Mouse (Mus musculus): ENCODE data around the gene Hoxa11. TPM values are rescaled to one million over a fixed set of nuclear protein-coding genes. Genes with fewer than 3 reads are reported as not detected.

Gene Hoxa11
- total and polyA plus RNA-seq, 2 experiments: not detected

- WGBS: 3% methylated on average over 37 of the region's 37 CpGs
- H3K36me3 ChIP-seq (ENCODE audit: control insufficient read depth, insufficient read depth, low read length): no peaks in the 10 kb centered on the region
- no peaks in the 10 kb centered on the region for H3K4me1 ChIP-seq (ENCODE audit: control insufficient read depth, insufficient read depth, low read length)
- no peak overlapping the region for H3K9ac ChIP-seq (ENCODE audit: low read depth, low read length)
- H3K27ac ChIP-seq (replicated peaks; ENCODE audit: insufficient read depth, low read depth, low read length): no peak overlapping the region
- no peak overlapping the region for H3K4me3 ChIP-seq (ENCODE audit: insufficient read depth, low read depth, low read length)
- no peak for DNase-seq (ENCODE audit: extremely low read depth, low read depth, low spot score)
- H3K79me2 ChIP-seq (ENCODE audit: control insufficient read depth, insufficient read depth, low read length): no peaks in the 10 kb centered on the region
- H3K27me3 ChIP-seq (ENCODE audit: control insufficient read depth, insufficient read depth, low read length): peaks cover 46% of the 10 kb centered on the region
- peak; percentile 84 for TF ChIP-seq CTCF (IDR thresholded peaks at IDR 0.05; ENCODE audit: low read depth, low read length)
- no peak for TF ChIP-seq POLR2A (IDR thresholded peaks at IDR 0.05; ENCODE audit: extremely low read depth, insufficient read depth, low read length)
Observed at GRCm38 (mm10) chr6:52211170-52211935, 34.3 kb downstream of the Hoxa11 start.

- DNase-seq (ENCODE audit: extremely low read depth, low read depth, low spot score): no peak
- no peak overlapping the region for H3K27ac ChIP-seq (replicated peaks; ENCODE audit: insufficient read depth, low read depth, low read length)
- TF ChIP-seq POLR2A (IDR thresholded peaks at IDR 0.05; ENCODE audit: extremely low read depth, insufficient read depth, low read length) (no peak), CTCF (IDR thresholded peaks at IDR 0.05; ENCODE audit: low read depth, low read length) (no peak)
- H3K4me1 ChIP-seq (ENCODE audit: control insufficient read depth, insufficient read depth, low read length): no peaks in the 10 kb centered on the region; the same call in 1 of the 2 replicates
- WGBS: 23% methylated on average over 12 of the region's 12 CpGs
- peaks cover 42% of the 10 kb centered on the region for H3K27me3 ChIP-seq (ENCODE audit: control insufficient read depth, insufficient read depth, low read length)
- H3K9ac ChIP-seq (ENCODE audit: low read depth, low read length): no peak overlapping the region
- no peaks in the 10 kb centered on the region for H3K79me2 ChIP-seq (ENCODE audit: control insufficient read depth, insufficient read depth, low read length)
- H3K4me3 ChIP-seq (ENCODE audit: insufficient read depth, low read depth, low read length): no peak overlapping the region
- no peaks in the 10 kb centered on the region for H3K36me3 ChIP-seq (ENCODE audit: control insufficient read depth, insufficient read depth, low read length)
Observed at GRCm38 (mm10) chr6:52209685-52210046, 35.9 kb downstream of the Hoxa11 start.

GRCm38 (mm10) chr6:52208868-52209684 is 36.5 kb downstream of the Hoxa11 start:
- 17% methylated on average over 18 of the region's 18 CpGs for WGBS
- Histone ChIP-seq H3K9ac (ENCODE audit: low read depth, low read length) (no peak overlapping the region), H3K79me2 (ENCODE audit: control insufficient read depth, insufficient read depth, low read length) (no peaks in the 10 kb centered on the region), H3K27ac (replicated peaks; ENCODE audit: insufficient read depth, low read depth, low read length) (no peak overlapping the region), H3K4me1 (ENCODE audit: control insufficient read depth, insufficient read depth, low read length) (no peaks in the 10 kb centered on the region; the same call in 1 of the 2 replicates), H3K36me3 (ENCODE audit: control insufficient read depth, insufficient read depth, low read length) (no peaks in the 10 kb centered on the region), H3K27me3 (ENCODE audit: control insufficient read depth, insufficient read depth, low read length) (peaks cover 43% of the 10 kb centered on the region), H3K4me3 (ENCODE audit: insufficient read depth, low read depth, low read length) (no peak overlapping the region)
- no peak for DNase-seq (ENCODE audit: extremely low read depth, low read depth, low spot score)
- TF ChIP-seq POLR2A (IDR thresholded peaks at IDR 0.05; ENCODE audit: extremely low read depth, insufficient read depth, low read length) (no peak), CTCF (IDR thresholded peaks at IDR 0.05; ENCODE audit: low read depth, low read length) (no peak)

- no peak for DNase-seq (ENCODE audit: extremely low read depth, low read depth, low spot score)
- Histone ChIP-seq H3K4me3 (ENCODE audit: insufficient read depth, low read depth, low read length) (no peak within 1 kb of the TSS), H3K4me1 (ENCODE audit: control insufficient read depth, insufficient read depth, low read length) (no peaks in the 10 kb centered on the region; the same call in 1 of the 2 replicates), H3K79me2 (ENCODE audit: control insufficient read depth, insufficient read depth, low read length) (no peaks in the 10 kb centered on the region), H3K36me3 (ENCODE audit: control insufficient read depth, insufficient read depth, low read length) (no peaks in the 10 kb centered on the region), H3K27me3 (ENCODE audit: control insufficient read depth, insufficient read depth, low read length) (peaks cover 48% of the 10 kb centered on the region), H3K9ac (ENCODE audit: low read depth, low read length) (no peak within 1 kb of the TSS), H3K27ac (replicated peaks; ENCODE audit: insufficient read depth, low read depth, low read length) (no peak within 1 kb of the TSS)
- no peak for TF ChIP-seq CTCF (IDR thresholded peaks at IDR 0.05; ENCODE audit: low read depth, low read length)
- TF ChIP-seq POLR2A (IDR thresholded peaks at IDR 0.05; ENCODE audit: extremely low read depth, insufficient read depth, low read length): no peak
- 11% methylated on average over 47 of the region's 47 CpGs for WGBS
Observed at GRCm38 (mm10) chr6:52208072-52208867, 37.3 kb downstream of the Hoxa11 start, which contains the start of gene Hoxa6. TSS of gene Hoxa6 (minus strand) at chr6:52208722.

GRCm38 (mm10) chr6:52207684-52207976 is 38.0 kb downstream of the Hoxa11 start:
- H3K27ac ChIP-seq (replicated peaks; ENCODE audit: insufficient read depth, low read depth, low read length): no peak overlapping the region
- no peak overlapping the region for H3K9ac ChIP-seq (ENCODE audit: low read depth, low read length)
- peaks cover 48% of the 10 kb centered on the region for H3K27me3 ChIP-seq (ENCODE audit: control insufficient read depth, insufficient read depth, low read length)
- H3K4me1 ChIP-seq (ENCODE audit: control insufficient read depth, insufficient read depth, low read length): no peaks in the 10 kb centered on the region; the same call in 1 of the 2 replicates
- TF ChIP-seq CTCF (IDR thresholded peaks at IDR 0.05; ENCODE audit: low read depth, low read length): no peak
- no peak for TF ChIP-seq POLR2A (IDR thresholded peaks at IDR 0.05; ENCODE audit: extremely low read depth, insufficient read depth, low read length)
- no peaks in the 10 kb centered on the region for H3K36me3 ChIP-seq (ENCODE audit: control insufficient read depth, insufficient read depth, low read length)
- H3K4me3 ChIP-seq (ENCODE audit: insufficient read depth, low read depth, low read length): no peak overlapping the region
- no peak for DNase-seq (ENCODE audit: extremely low read depth, low read depth, low spot score)
- H3K79me2 ChIP-seq (ENCODE audit: control insufficient read depth, insufficient read depth, low read length): no peaks in the 10 kb centered on the region

Measured in liver, adult 2 months (tissue).